Mouse (Mus musculus): ENCODE data around the gene Ccdc34.

DNA sequence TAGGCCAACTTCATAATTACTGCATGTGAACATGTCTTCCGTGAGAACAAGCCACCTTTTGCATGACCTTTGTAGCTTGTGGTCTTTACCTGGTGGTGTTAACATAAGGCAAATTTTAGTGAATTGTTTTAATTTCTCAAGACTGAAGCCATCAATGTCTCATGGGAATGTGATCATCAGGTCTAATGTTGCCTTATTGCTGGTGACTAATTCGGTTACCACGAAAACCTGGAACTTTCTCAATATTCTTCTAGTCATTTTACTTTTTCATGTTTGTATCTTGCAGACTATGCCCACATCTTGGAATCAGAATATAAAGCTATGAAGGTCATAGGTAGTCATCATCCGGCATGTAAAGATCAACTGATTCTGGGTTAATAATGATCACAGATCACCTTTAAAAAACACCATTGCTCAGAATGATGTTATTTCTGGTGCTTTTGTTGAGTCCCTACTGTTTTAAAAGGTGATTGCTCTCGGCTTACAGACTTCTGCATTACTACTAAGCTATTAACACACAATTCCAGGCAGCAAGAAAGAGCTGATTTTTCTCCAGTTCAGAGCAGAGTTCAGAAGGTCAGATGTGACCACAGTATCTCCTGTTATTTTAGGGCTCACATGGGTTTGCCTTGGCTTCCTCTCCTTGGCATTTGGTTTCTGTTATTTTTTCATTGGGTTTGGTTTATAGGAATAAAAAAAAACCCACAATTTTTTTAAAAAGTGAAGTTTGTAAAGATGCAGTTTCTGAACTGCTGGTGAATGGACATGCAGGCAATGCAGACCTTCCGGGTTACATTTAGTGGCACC lies 57.2 kb downstream of the Ccdc34 start:
- TF ChIP-seq CEBPB (IDR thresholded peaks at IDR 0.05; ENCODE audit: insufficient read depth, poor library complexity, severe bottlenecking) (peak; percentile 34; the same call in 1 of the 2 replicates), REST (IDR thresholded peaks at IDR 0.05; ENCODE audit: insufficient read depth, insufficient read length) (no peak), SRF (IDR thresholded peaks at IDR 0.05; ENCODE audit: control insufficient read depth, insufficient read length, low read depth) (no peak), POLR2A (IDR thresholded peaks at IDR 0.05; ENCODE audit: insufficient read length, low read depth) (no peak), E2F4 (IDR thresholded peaks at IDR 0.05; ENCODE audit: insufficient read depth) (no peak), MYOG (IDR thresholded peaks at IDR 0.05; ENCODE audit: control insufficient read depth in 1 of 3, insufficient read depth in 1 of 3, insufficient read length in 2 of 3, low read depth in 2 of 3) (no peak)

Measured in myocyte (in vitro differentiated cells).